Mouse (Mus musculus): ENCODE results near the gene Wipf3.

The Wipf3 gene

GRCm38 (mm10) chr6:54432191-54432590 is 2.8 kb downstream of the Wipf3 start:
- DNase-seq (ENCODE audit: low read depth, low spot score) = no peak

- DNase-seq (ENCODE audit: low read depth, low spot score) = no peak
Measured at GRCm38 (mm10) chr6:54432806-54433545, 3.6 kb downstream of the Wipf3 start.

GRCm38 (mm10) chr6:54434171-54434570 is 4.8 kb downstream of the Wipf3 start:
- peak; percentile 20 for DNase-seq (ENCODE audit: low read depth, low spot score)

- no peak for DNase-seq (ENCODE audit: low read depth, low spot score)
Measured at GRCm38 (mm10) chr6:54435663-54436062, 6.3 kb downstream of the Wipf3 start.

DNA sequence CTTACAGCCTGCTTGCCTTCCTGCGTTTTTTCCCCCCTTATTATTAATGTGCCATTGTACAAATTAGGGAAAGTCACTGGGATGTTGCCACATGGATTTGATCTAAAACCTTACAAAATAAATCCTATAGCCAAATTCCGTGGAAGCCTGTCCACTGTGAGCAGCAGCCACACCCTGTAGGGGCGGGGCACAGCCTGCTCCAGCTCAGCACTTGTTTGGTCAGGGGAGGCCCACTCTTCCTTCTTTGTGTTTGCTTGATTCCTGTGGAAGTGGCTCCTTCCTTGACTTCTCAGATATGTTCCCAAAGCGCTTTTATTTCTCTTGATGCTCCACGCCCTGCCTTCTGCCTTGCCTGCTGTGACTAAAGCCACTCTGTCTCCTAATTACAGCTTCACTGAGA is 6.9 kb downstream of the Wipf3 start:
- DNase-seq (ENCODE audit: low read depth, low spot score) = no peak

DNA sequence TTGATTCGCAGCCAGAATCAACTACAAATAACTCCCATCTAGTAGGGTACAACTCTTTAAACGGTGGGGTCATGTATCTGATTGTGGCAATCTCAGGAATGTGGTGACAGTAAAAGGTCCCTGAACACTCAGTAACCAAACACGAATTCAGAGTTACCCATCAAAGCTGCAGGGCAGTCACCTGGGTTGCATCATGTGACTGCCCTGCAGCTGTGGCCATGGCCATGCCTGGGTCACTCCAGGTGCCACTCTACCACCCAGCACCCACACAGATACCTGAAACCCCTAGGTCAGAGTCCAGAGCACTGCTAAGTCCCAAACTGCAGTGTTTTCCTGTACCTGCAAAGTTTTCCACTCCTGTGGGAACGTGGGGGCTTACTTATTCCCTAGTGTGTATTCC is 9.1 kb downstream of the Wipf3 start:
- no peak for DNase-seq (ENCODE audit: low read depth, low spot score)

- DNase-seq (ENCODE audit: low read depth, low spot score) = no peak
Measured at GRCm38 (mm10) chr6:54440658-54441057, 11.3 kb downstream of the Wipf3 start.

DNA sequence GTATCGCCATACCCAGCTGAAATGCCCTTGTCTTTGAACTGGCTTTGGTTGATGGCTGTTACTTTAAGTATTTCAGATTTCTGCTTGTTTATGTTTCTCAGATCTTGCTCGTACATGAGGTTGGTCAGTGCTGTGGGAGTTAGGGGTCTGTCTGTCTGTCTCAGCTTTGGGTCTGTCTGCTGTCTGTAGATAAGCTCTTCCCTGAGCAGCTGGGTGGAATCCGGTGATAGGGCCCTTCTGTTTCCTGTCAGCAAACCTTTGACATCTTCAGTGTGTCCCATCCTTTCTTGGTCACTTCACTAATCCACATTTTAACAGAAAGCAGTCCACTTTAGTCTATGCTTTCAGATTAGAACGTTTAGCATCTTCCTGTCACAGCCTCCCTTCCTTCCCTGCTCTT is 14.3 kb downstream of the Wipf3 start:
- DNase-seq (ENCODE audit: low read depth, low spot score) = no peak

DNA sequence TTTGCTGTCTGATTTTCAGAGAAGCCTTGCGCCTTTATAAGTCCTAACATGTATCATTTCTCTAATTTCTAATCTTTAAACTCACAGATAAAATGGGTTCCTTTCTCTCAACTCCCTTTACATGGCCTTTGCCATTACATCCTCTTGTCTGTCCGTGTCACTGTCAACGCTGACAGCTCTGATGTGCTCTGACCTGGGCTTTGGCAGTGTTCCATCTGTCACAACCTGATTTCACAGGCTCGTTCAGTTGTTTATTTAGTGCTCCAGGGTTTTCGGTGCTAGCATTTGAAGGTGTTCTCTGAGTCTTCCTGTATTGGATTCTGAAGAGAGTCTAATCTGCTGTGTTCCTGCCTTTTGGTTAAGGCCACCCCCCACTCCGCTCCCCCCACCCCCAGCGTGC is 14.7 kb downstream of the Wipf3 start:
- DNase-seq (ENCODE audit: low read depth, low spot score) = no peak

- DNase-seq (ENCODE audit: low read depth, low spot score) = no peak
Measured at GRCm38 (mm10) chr6:54445249-54445818, 15.9 kb downstream of the Wipf3 start.

- DNase-seq (ENCODE audit: low read depth, low spot score) = no peak
Measured at GRCm38 (mm10) chr6:54447353-54447752, 17.9 kb downstream of the Wipf3 start.

DNA sequence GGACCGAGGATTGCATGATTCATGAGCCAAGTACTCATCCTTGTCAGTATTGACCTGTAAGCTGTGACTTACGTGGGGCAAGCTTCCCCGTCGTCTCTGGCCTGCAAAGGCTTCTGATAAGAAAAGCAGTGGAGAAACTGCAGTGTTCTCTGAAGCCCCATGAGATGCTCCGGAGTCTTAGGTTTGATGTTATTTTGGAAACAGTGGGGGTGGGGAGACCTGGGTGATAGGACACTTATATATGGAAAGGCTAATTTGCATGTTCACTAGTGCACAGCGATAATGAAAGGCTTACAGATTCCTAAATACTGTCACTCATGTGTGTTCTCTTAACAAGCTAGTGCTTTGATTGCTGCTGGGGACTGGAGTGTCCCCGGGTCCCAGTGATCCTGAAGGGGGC is 30.3 kb downstream of the Wipf3 start:
- no peak for DNase-seq (ENCODE audit: low read depth, low spot score)

DNA sequence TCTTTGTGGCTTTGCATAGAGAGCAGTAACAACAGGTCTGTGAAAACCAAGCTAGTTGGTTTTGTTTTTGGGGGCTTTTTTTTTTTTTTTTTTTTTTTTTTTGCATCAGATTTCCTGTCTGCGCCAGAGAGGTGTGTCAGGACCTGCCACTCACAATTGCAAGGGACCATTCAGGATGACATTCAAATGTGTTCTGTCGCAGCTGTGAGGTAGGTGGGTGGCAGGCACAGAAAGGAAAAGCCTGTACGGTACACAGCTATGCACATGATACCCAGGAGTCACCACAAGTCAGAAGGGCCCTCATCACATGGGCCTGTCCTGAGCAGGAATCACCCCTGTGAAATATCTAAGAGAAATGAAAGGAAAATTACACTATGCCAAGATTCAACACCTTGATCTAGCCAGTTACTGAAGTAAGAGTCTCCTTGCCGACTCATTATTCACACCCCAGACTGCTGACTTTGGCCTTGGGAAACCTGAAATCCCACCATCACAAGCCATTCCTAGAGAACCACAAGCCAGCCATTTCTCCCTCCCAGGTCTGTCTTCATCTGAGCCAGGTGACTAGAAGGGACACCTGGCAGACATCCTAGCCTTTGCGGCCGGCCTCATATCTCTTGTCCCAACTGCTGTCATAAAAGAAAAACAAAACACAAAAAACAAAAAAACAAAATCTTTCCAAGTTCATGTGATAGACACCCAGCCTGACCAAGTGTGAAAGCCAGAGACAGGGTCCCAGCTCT is 30.9 kb downstream of the Wipf3 start:
- no peak for DNase-seq (ENCODE audit: low read depth, low spot score)

GRCm38 (mm10) chr6:54460915-54461671 is 31.7 kb downstream of the Wipf3 start:
- no peak for DNase-seq (ENCODE audit: low read depth, low spot score)

GRCm38 (mm10) chr6:54462766-54463165 is 33.4 kb downstream of the Wipf3 start:
- DNase-seq (ENCODE audit: low read depth, low spot score) = no peak

DNA sequence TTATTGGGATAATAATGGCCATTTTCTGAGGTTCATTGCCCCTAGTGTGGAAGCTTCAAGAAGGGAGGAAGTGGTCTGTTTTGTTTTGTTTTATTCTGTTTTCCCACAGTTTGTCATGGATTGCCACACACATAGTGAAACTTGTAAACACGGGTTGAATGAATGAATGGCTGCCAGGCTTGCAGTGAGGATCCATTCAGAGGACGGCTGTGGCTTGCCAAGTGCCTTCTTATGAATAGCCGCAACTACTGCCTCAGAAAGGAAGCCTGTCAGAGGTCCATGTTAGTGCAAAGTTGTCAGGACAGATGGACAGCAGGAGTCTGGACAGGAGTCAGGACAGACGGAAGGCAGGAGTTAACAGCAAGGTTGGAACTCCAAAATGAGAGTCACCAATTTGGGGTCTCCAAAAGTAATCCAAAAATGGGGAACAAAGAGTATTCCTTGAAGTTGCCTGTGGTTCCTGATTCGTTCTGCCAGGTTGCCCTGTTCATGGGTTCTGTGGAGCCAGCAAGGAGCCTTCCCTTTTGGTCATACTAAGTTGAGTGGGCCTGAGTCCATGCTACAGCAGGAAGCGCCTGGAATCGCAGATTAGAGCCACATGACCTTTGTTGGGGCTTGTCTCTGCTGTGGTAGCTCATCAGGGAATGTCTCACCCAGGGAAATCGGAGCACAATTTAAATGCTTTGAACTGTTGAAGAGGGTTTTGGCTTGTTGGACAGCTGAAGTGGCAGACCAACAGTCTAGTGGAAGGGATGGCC is 34.5 kb downstream of the Wipf3 start:
- DNase-seq (ENCODE audit: low read depth, low spot score) = no peak

DNA sequence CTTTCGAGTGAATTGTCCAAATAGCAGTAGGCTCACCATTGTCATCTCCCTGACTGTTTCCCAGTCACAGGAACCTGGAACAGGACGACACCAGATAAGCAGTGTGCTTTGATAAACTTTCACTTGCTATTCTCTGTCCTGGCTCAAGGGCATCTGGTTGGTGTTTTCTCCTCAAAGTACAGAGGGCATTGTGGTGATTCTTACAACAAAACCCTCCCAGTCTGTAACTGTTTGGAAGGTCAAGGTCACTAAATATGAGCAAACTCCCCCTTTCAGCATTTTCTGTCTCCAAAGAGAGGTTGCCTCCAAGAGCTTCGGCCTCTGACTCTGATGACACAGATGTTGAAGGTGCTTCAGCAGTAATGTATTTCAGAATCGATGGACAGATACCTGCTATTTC is 35.5 kb downstream of the Wipf3 start:
- DNase-seq (ENCODE audit: low read depth, low spot score) = no peak

DNA sequence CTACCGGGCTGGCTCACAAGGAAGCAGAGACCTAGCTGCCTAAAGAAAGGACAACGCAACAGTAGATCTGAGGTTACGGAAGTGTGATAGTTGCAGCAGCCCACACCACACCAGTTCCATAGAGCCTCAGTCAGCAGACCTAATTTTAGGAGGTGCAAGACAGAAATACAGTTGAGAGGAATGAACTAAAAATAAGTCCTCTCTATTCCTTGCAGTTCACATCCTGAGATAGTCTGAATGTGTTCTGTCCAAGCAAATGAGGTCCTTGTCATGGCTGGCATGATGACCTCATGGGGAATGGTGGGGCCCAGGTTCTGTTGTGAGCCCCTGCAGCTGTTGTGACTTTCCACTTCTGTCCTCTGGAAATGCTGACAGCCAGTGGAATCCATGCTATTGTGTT is 38.0 kb downstream of the Wipf3 start:
- no peak for DNase-seq (ENCODE audit: low read depth, low spot score)

DNA sequence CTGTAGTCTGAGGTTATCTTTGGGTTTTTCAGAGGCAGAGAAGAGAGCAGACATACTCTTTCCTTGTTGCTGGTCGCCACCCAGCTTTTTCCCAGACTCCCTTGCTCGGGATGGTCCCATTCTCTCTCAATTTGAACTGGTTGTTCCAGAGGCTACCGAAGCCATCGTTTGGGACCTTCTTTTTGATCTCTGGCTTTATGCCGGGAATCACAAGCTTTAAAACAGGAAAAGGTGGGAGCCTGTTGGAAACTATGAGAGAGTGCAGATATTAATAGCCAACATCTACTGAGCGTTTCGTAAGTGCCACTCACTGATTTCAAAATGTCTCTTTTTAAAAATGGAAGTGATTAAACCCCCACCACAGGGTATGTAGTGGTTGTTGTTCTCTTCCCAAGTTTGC is 42.5 kb downstream of the Wipf3 start:
- DNase-seq (ENCODE audit: low read depth, low spot score) = no peak

GRCm38 (mm10) chr6:54472846-54473715 is 43.7 kb downstream of the Wipf3 start:
- DNase-seq (ENCODE audit: low read depth, low spot score) = no peak

Measured in mesoderm, embryonic 11.5 days (tissue).